Mouse (Mus musculus): ENCODE data around the gene 4833439L19Rik.

DNA sequence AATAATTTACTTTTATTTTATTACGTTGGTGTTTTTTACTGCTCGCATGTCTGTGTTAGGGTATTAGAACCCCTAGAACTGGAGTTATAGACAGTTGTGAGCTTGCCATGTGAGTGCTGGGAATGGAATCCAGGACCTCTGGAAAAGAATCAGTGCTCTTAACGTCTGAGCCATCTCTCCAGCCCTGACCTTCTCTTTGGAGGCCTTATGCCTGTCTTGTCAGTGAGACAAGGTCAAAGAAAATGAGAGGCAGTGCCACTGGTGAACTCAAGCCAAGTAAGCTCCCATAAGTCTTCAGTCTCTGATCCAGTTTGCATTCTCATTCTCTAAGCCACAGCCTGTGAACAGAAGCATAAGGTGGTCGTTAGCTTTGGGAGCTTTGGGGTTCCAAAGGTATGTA, 5.5 kb upstream of the 4833439L19Rik start:
- TF ChIP-seq POLR2A (IDR thresholded peaks at IDR 0.05; ENCODE audit: control insufficient read depth, low read depth, low read length): no peak
- TF ChIP-seq CTCF (IDR thresholded peaks at IDR 0.05; ENCODE audit: control insufficient read depth, insufficient read depth, insufficient replicate concordance, low read depth, low read length): no peak

Data from testis, adult 2 months (tissue).